Mouse (Mus musculus): ENCODE data around the gene Gnpat. TPM values are rescaled to one million over a fixed set of nuclear protein-coding genes. Genes with fewer than 3 reads are reported as not detected.

Gene Gnpat
- polyA plus RNA-seq, 1 experiment from 2014 or later: 118 TPM

GRCm38 (mm10) chr8:124898251-124898905 lies 35.5 kb downstream of the Gnpat start:
- 4% methylated on average over 31 of the region's 31 CpGs for WGBS
- peaks cover 7% of the 10 kb centered on the region for H3K4me1 ChIP-seq (ENCODE audit: insufficient read depth)
- peak overlapping the region; percentile 98 for H3K4me2 ChIP-seq
- H3K27ac ChIP-seq (ENCODE audit: low read depth): no peak overlapping the region
- no peaks in the 10 kb centered on the region for H3K27me3 ChIP-seq (ENCODE audit: insufficient read depth, low read length)
- peak overlapping the region; percentile 92 for H3K4me3 ChIP-seq (ENCODE audit: low read depth, low read length)
- no peak for TF ChIP-seq CTCF (IDR thresholded peaks at IDR 0.05; ENCODE audit: low read depth)
- H3K36me3 ChIP-seq (ENCODE audit: insufficient read depth): peaks cover 58% of the 10 kb centered on the region
- no peaks in the 10 kb centered on the region for H3K9me3 ChIP-seq (ENCODE audit: low read depth, low read length)
- peak overlapping the region; percentile 79 for H3K9ac ChIP-seq
- DNase-seq (no peak), ATAC-seq (ENCODE audit: insufficient read depth) (no peak)

- no peak for TF ChIP-seq CTCF (IDR thresholded peaks at IDR 0.05; ENCODE audit: low read depth)
- Histone ChIP-seq H3K27me3 (ENCODE audit: insufficient read depth, low read length) (no peaks in the 10 kb centered on the region), H3K27ac (ENCODE audit: low read depth) (no peak overlapping the region), H3K4me2 (no peak overlapping the region), H3K9me3 (ENCODE audit: low read depth, low read length) (no peaks in the 10 kb centered on the region), H3K4me3 (ENCODE audit: low read depth, low read length) (no peak overlapping the region), H3K4me1 (ENCODE audit: insufficient read depth) (peaks cover 7% of the 10 kb centered on the region), H3K9ac (no peak overlapping the region), H3K36me3 (ENCODE audit: insufficient read depth) (peaks cover 76% of the 10 kb centered on the region)
- DNase-seq: no peak
- WGBS: 90% methylated on average over 15 of the region's 15 CpGs
- no peak for ATAC-seq (ENCODE audit: insufficient read depth)
These were observed 40.4 kb downstream of the Gnpat start for GRCm38 (mm10) chr8:124903198-124903597.

GRCm38 (mm10) chr8:124905482-124905881 lies 42.6 kb downstream of the Gnpat start:
- no peaks in the 10 kb centered on the region for H3K27me3 ChIP-seq (ENCODE audit: insufficient read depth, low read length)
- TF ChIP-seq CTCF (IDR thresholded peaks at IDR 0.05; ENCODE audit: low read depth): no peak
- no peak overlapping the region for H3K4me3 ChIP-seq (ENCODE audit: low read depth, low read length)
- peaks cover 88% of the 10 kb centered on the region for H3K36me3 ChIP-seq (ENCODE audit: insufficient read depth)
- no peak overlapping the region for H3K9ac ChIP-seq
- H3K4me2 ChIP-seq: no peak overlapping the region
- no peak for ATAC-seq (ENCODE audit: insufficient read depth)
- no peaks in the 10 kb centered on the region for H3K9me3 ChIP-seq (ENCODE audit: low read depth, low read length)
- DNase-seq: no peak
- no peak overlapping the region for H3K27ac ChIP-seq (ENCODE audit: low read depth)
- H3K4me1 ChIP-seq (ENCODE audit: insufficient read depth): no peaks in the 10 kb centered on the region
- 86% methylated on average over 2 of the region's 2 CpGs for WGBS

DNA sequence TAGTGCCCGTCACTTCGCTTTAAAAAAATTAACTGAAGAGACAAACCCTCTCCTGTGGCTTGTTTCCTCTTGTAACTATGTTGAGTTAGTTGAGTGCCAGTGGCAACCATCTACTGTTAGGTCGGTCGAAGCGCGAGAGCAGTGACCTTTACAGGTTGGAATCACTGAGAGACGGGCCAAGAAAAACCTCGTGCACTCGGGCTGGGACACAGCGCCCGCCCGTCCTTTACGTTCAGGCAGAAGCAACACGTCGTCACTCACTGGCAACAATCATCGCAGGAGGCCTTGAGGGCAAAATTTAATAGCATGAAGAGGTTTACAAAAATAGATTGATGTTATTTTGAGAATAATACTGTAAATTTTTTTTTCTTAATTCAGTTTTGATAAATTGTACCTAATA lies 47.1 kb downstream of the Gnpat start:
- WGBS: 88% methylated on average over 16 of the region's 16 CpGs
- no peak for TF ChIP-seq CTCF (IDR thresholded peaks at IDR 0.05; ENCODE audit: low read depth)

DNA sequence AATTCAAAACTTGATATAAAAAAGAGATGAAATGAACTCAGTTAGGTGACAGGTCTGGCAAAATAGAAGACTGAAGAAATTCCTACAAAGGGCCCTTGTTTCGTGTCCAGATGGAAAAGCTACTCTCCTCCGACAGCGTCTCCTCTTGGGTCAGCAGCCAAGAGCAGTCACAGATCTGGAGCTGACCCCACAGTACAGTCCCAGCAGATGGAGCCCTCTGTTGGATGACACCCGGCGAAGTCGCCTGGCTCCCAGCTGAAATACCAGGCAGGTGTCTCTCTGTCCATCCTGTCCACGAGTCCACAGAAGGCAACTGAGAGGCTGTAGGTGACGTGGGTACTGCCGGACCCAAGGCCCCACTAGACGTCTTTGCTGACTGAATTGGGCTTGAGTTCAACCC lies 47.5 kb downstream of the Gnpat start:
- no peak for TF ChIP-seq CTCF (IDR thresholded peaks at IDR 0.05; ENCODE audit: low read depth)
- WGBS: 76% methylated on average over 10 of the region's 10 CpGs
- no peak overlapping the region for H3K27ac ChIP-seq (ENCODE audit: low read depth)
- H3K4me1 ChIP-seq (ENCODE audit: insufficient read depth): no peaks in the 10 kb centered on the region
- H3K27me3 ChIP-seq (ENCODE audit: insufficient read depth, low read length): no peaks in the 10 kb centered on the region
- H3K9me3 ChIP-seq (ENCODE audit: low read depth, low read length): no peaks in the 10 kb centered on the region
- peaks cover 93% of the 10 kb centered on the region for H3K36me3 ChIP-seq (ENCODE audit: insufficient read depth)
- H3K4me3 ChIP-seq (ENCODE audit: low read depth, low read length): no peak overlapping the region
- no peak overlapping the region for H3K4me2 ChIP-seq
- H3K9ac ChIP-seq: no peak overlapping the region
- no peak for DNase-seq
- no peak for ATAC-seq (ENCODE audit: insufficient read depth)

More for the DNA sequence above, 47.1 kb downstream of the Gnpat start:
- Histone ChIP-seq H3K9me3 (ENCODE audit: low read depth, low read length) (no peaks in the 10 kb centered on the region), H3K27ac (ENCODE audit: low read depth) (no peak overlapping the region), H3K4me2 (no peak overlapping the region), H3K4me1 (ENCODE audit: insufficient read depth) (no peaks in the 10 kb centered on the region), H3K36me3 (ENCODE audit: insufficient read depth) (peaks cover 91% of the 10 kb centered on the region), H3K9ac (no peak overlapping the region), H3K27me3 (ENCODE audit: insufficient read depth, low read length) (no peaks in the 10 kb centered on the region), H3K4me3 (ENCODE audit: low read depth, low read length) (no peak overlapping the region)
- ATAC-seq (ENCODE audit: insufficient read depth): no peak
- no peak for DNase-seq

GRCm38 (mm10) chr8:124911938-124912872 lies 49.4 kb downstream of the Gnpat start:
- TF ChIP-seq CTCF (IDR thresholded peaks at IDR 0.05; ENCODE audit: low read depth): no peak
- no peak for ATAC-seq (ENCODE audit: insufficient read depth)
- no peaks in the 10 kb centered on the region for H3K27me3 ChIP-seq (ENCODE audit: insufficient read depth, low read length)
- no peak for DNase-seq
- H3K4me3 ChIP-seq (ENCODE audit: low read depth, low read length): no peak overlapping the region
- H3K9ac ChIP-seq: no peak overlapping the region
- no peak overlapping the region for H3K27ac ChIP-seq (ENCODE audit: low read depth)
- WGBS: 83% methylated on average over 17 of the region's 17 CpGs
- no peaks in the 10 kb centered on the region for H3K4me1 ChIP-seq (ENCODE audit: insufficient read depth)
- peaks cover 79% of the 10 kb centered on the region for H3K36me3 ChIP-seq (ENCODE audit: insufficient read depth)
- no peak overlapping the region for H3K4me2 ChIP-seq
- no peaks in the 10 kb centered on the region for H3K9me3 ChIP-seq (ENCODE audit: low read depth, low read length)

GRCm38 (mm10) chr8:124914061-124914460 lies 51.2 kb downstream of the Gnpat start:
- Histone ChIP-seq H3K27me3 (ENCODE audit: insufficient read depth, low read length) (no peaks in the 10 kb centered on the region), H3K36me3 (ENCODE audit: insufficient read depth) (peaks cover 62% of the 10 kb centered on the region), H3K9me3 (ENCODE audit: low read depth, low read length) (no peaks in the 10 kb centered on the region), H3K9ac (no peak overlapping the region), H3K27ac (ENCODE audit: low read depth) (no peak overlapping the region), H3K4me2 (no peak overlapping the region), H3K4me3 (ENCODE audit: low read depth, low read length) (no peak overlapping the region), H3K4me1 (ENCODE audit: insufficient read depth) (no peaks in the 10 kb centered on the region)
- WGBS: 95% methylated on average over 5 of the region's 5 CpGs
- DNase-seq (no peak), ATAC-seq (ENCODE audit: insufficient read depth) (no peak)
- no peak for TF ChIP-seq CTCF (IDR thresholded peaks at IDR 0.05; ENCODE audit: low read depth)

Data from lung, embryonic 14.5 days (tissue).